Mouse (Mus musculus) G1E (cell line): ENCODE results near the gene S1pr4. TPM values are rescaled to one million over a fixed set of nuclear protein-coding genes. Genes with fewer than 3 reads are reported as not detected.

Source experiments
- ATAC-seq: 2 replicates; pipeline ENCODE4 v1.8.0; 2016; ENCODE audit warnings: mild to moderate bottlenecking; ENCODE audit not compliant: insufficient number of reproducible peaks, poor library complexity, low FRiP score, severe bottlenecking; ENCODE audit errors: extremely low read depth
- DNase-seq: peaks from one replicate; pipeline ENCODE4 v3.0.0; 2012; ENCODE audit warnings: low spot score
- H3K27me3 ChIP-seq: 2 replicates; pipeline ENCODE4 v1.6.1; 2012; ENCODE audit warnings: mild to moderate bottlenecking, low read length, inconsistent platforms; ENCODE audit not compliant: insufficient read depth
- H3K36me3 ChIP-seq: replicated peaks from 2 replicates; pipeline ENCODE3; 2012; ENCODE audit warnings: mild to moderate bottlenecking, inconsistent platforms
- H3K4me1 ChIP-seq: 2 replicates; pipeline ENCODE4 v1.6.1; 2012; ENCODE audit warnings: low read depth, low read length, inconsistent platforms, mixed read lengths; ENCODE audit not compliant: insufficient read depth
- H3K4me3 ChIP-seq: 2 replicates; pipeline ENCODE4 v1.5.1; 2012; ENCODE audit warnings: low read depth, mild to moderate bottlenecking, inconsistent platforms, low read length, moderate library complexity, mixed read lengths
- H3K9me3 ChIP-seq: replicated peaks from 2 replicates; pipeline ENCODE4 v1.6.1; 2012; ENCODE audit warnings: inconsistent platforms
- CTCF ChIP-seq: IDR thresholded peaks from 2 replicates; pipeline ENCODE4 v1.5.1; 2012; ENCODE audit warnings: low read depth, low read length, inconsistent platforms, mixed read lengths
- GATA1 ChIP-seq: IDR thresholded peaks from 2 replicates; pipeline ENCODE4 v1.6.1; 2012; ENCODE audit warnings: borderline replicate concordance, low read length, inconsistent platforms, mixed read lengths
- GATA2 ChIP-seq: IDR thresholded peaks from 2 replicates; pipeline ENCODE4 v1.6.1; 2012; ENCODE audit warnings: low read depth, low read length, inconsistent platforms, borderline replicate concordance
- POLR2AphosphoS5 ChIP-seq: IDR thresholded peaks from 2 replicates; pipeline ENCODE4 v1.6.1; 2012; ENCODE audit warnings: low read depth, low read length, inconsistent platforms; ENCODE audit not compliant: insufficient replicate concordance
- TAL1 ChIP-seq: conservative IDR thresholded peaks from 2 replicates; pipeline ENCODE4 v1.6.1; 2012; ENCODE audit warnings: low read depth, low read length, inconsistent platforms, mixed read lengths
- polyA plus RNA-seq: library from polyadenylated mRNA; stranded (reverse); fragments of >175 nt; gene quantifications from 2 replicates; pipeline ENCODE4 v1.2.3, GENCODE M21; 2012
- total RNA-seq, 2 experiments: library from RNA; stranded (forward) in 1 of 2; stranded (reverse) in 1 of 2; fragments of 200-1000 nt in 1 of 2; fragments of >200 nt in 1 of 2; fragmentation: Nextera tagmentation in 1 of 2; gene quantifications; 2 replicates each; pipeline ENCODE4 v1.2.3; 2014 to 2017

The S1pr4 gene
- total and polyA plus RNA-seq, 3 experiments, result 1.00 to 1.6 TPM; not detected in 1

GRCm38 (mm10) chr10:81460951-81461350, 39.0 kb downstream of the S1pr4 start:
- H3K4me3 ChIP-seq, result no peak overlapping the region
- H3K36me3 ChIP-seq, result no peaks in the 10 kb centered on the region
- peaks cover 72% of the 10 kb centered on the region for H3K4me1 ChIP-seq
- no peaks in the 10 kb centered on the region for H3K9me3 ChIP-seq
- no peak for ATAC-seq
- H3K27me3 ChIP-seq, result peaks cover 55% of the 10 kb centered on the region
- DNase-seq, result no peak
- TF ChIP-seq GATA2 (no peak), CTCF (no peak), GATA1 (no peak), TAL1 (no peak), POLR2AphosphoS5 (no peak)

DNA sequence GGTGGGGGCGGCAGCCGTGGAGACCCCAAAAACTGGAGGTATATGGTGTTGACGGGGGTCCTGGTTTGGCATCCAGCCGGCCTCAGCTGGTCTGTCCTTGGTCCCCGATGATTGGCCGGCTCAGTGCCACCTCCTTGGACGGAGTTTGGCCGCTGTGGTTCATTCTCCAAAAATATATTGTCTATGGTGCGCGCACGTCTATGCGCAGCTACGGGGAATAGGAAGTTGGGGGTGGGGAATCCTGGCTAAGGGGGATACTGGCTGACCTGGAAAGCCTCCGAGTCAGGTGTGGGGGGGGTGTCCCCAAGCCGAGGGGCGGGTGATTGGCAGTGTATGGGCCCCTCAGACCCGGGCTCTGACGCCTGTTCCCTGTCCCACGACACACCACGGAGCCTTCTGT, 39.5 kb downstream of the S1pr4 start:
- H3K36me3 ChIP-seq, result no peaks in the 10 kb centered on the region

DNA sequence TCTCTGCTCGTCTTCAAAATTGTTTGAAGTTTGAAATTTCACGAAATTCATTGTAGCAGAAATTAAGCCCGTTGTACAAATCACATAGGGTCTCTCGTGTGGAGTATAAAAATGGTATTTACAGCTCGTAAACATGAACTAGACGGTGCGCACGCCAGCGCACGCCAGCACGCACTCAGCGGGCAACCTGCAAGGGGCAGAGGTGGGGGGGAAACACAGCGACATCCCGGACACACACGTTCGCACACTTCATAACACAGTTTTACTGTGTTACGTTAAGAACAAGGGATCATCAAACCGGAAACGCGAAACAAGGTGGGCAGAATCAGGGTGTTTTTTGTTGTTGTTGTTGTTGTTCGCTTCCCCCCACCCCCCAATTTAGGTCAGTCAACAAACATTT, 40.5 kb downstream of the S1pr4 start:
- Histone ChIP-seq H3K27me3 (peaks cover 56% of the 10 kb centered on the region), H3K4me1 (peaks cover 62% of the 10 kb centered on the region), H3K4me3 (no peak overlapping the region), H3K9me3 (no peaks in the 10 kb centered on the region), H3K36me3 (no peaks in the 10 kb centered on the region)
- DNase-seq (no peak), ATAC-seq (no peak)
- no peak for TF ChIP-seq CTCF
- TF ChIP-seq TAL1, result no peak
- no peak for TF ChIP-seq GATA2
- TF ChIP-seq GATA1, result no peak
- TF ChIP-seq POLR2AphosphoS5, result no peak

More for the DNA sequence above, 39.5 kb downstream of the S1pr4 start:
- Histone ChIP-seq H3K4me3 (no peak overlapping the region), H3K4me1 (peaks cover 72% of the 10 kb centered on the region), H3K27me3 (peaks cover 56% of the 10 kb centered on the region), H3K9me3 (no peaks in the 10 kb centered on the region)
- ATAC-seq (no peak), DNase-seq (no peak)
- TF ChIP-seq GATA1 (no peak), GATA2 (no peak), CTCF (no peak), TAL1 (no peak), POLR2AphosphoS5 (no peak)

DNA sequence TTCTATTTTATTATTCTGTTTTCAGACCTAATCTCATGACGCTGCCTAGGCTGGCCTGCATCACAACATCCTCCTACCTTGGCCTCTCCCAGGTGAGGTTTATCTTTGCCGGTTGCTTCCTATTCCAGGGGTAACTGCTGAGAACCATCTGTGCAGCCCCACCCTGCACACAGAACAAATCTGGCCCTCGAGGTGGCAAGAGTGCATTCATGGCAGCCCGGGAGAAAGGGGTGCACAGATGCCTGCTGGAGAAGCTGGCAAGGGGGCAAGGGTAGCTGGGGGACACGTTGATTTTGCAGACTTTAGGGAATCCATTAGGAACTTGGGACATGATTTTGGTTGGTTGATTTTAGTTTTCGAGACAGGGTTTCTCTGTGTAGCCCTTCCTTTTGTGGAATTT, 41.7 kb downstream of the S1pr4 start:
- no peak for DNase-seq
- peaks cover 53% of the 10 kb centered on the region for H3K4me1 ChIP-seq

DNA sequence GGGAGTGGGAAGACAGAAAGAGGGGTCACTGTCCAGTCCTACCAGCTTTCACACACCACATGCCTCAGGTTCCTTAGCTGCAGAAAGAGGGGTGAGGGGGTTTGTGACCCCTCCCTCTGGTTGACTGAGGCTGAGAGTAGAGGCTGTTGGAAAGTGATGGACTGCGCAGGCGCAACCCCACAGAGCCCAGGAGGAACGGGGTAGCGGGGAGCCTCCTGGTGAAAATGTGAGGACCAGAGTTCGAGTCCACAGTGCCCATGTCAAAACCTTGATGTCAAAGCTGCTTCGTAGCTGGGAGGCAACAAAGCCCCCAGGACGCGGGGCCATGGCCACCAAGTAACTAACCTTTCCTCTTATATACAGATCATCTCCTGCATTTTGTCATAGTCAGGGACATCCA, 42.3 kb downstream of the S1pr4 start:
- H3K4me1 ChIP-seq, result peaks cover 48% of the 10 kb centered on the region
- DNase-seq, result no peak

More for the DNA sequence above, 41.7 kb downstream of the S1pr4 start:
- Histone ChIP-seq H3K4me3 (no peak overlapping the region), H3K36me3 (no peaks in the 10 kb centered on the region), H3K9me3 (no peaks in the 10 kb centered on the region), H3K27me3 (peaks cover 54% of the 10 kb centered on the region)
- TF ChIP-seq POLR2AphosphoS5 (no peak), GATA2 (no peak), CTCF (no peak), TAL1 (no peak), GATA1 (no peak)
- ATAC-seq, result no peak

GRCm38 (mm10) chr10:81456983-81457563, 42.9 kb downstream of the S1pr4 start:
- peaks cover 54% of the 10 kb centered on the region for H3K27me3 ChIP-seq
- H3K36me3 ChIP-seq, result no peaks in the 10 kb centered on the region
- no peaks in the 10 kb centered on the region for H3K9me3 ChIP-seq
- peak overlapping the region; percentile 57; the same call in 1 of the 2 replicates for H3K4me3 ChIP-seq
- DNase-seq (peak; percentile 78), ATAC-seq (peak; percentile 66; the same call in 1 of the 2 replicates)
- TF ChIP-seq TAL1 (no peak), POLR2AphosphoS5 (no peak), GATA1 (no peak), GATA2 (no peak), CTCF (no peak)
- peaks cover 46% of the 10 kb centered on the region for H3K4me1 ChIP-seq

More for the DNA sequence above, 42.3 kb downstream of the S1pr4 start:
- H3K9me3 ChIP-seq, result no peaks in the 10 kb centered on the region
- no peak for ATAC-seq
- peak overlapping the region; percentile 57; the same call in 1 of the 2 replicates for H3K4me3 ChIP-seq
- no peak for TF ChIP-seq TAL1
- no peak for TF ChIP-seq GATA2
- no peak for TF ChIP-seq POLR2AphosphoS5
- no peak for TF ChIP-seq GATA1
- TF ChIP-seq CTCF, result no peak
- peaks cover 54% of the 10 kb centered on the region for H3K27me3 ChIP-seq
- H3K36me3 ChIP-seq, result no peaks in the 10 kb centered on the region
